Mouse (Mus musculus) CH12.LX (cell line): Measurements from ENCODE around the gene Cd8b1. TPM values are rescaled to one million over a fixed set of nuclear protein-coding genes. Genes with fewer than 3 reads are reported as not detected.
A peak's percentile ranks its signal among the peaks of the same experiment; 100 is the strongest.

Source experiments
- DNase-seq: peaks from one replicate; pipeline ENCODE4 v3.0.0-alpha.2; 2013; ENCODE audit errors: extremely low read depth
- H3K27ac ChIP-seq: 2 replicates; pipeline ENCODE4 v1.5.1; 2012; ENCODE audit warnings: low read depth, mild to moderate bottlenecking, control low read depth, moderate library complexity; ENCODE audit not compliant: insufficient read depth
- H3K27me3 ChIP-seq: replicated peaks from 2 replicates; pipeline ENCODE3; 2012; ENCODE audit warnings: inconsistent platforms
- H3K36me3 ChIP-seq, 2 experiments: replicated peaks in 1 of 2; 2 replicates each; pipeline versions ENCODE3 to v1.6.1; 2012; ENCODE audit warnings: inconsistent platforms in 1 of 2, low read length in 1 of 2, mild to moderate bottlenecking in 1 of 2, mixed read lengths in 1 of 2, moderate library complexity in 1 of 2; ENCODE audit not compliant: control insufficient read depth in 1 of 2, insufficient read depth in 1 of 2
- H3K4me1 ChIP-seq, 2 experiments: 2 replicates each; pipeline ENCODE4 v1.6.1; 2012; ENCODE audit warnings: inconsistent platforms in 1 of 2, moderate library complexity in 1 of 2; ENCODE audit not compliant: insufficient read depth in 2 of 2, control insufficient read depth in 1 of 2
- H3K4me2 ChIP-seq: 2 replicates; pipeline ENCODE4 v1.6.1; 2012; ENCODE audit warnings: low read depth, mild to moderate bottlenecking, control low read depth; ENCODE audit not compliant: poor library complexity, insufficient read depth, severe bottlenecking
- H3K4me3 ChIP-seq, 3 experiments: fragments of 150-350 bp in 1 of 3; sonication (generic) in 1 of 3; replicated peaks in 1 of 3; 2 replicates each; pipeline versions ENCODE3 to v1.5.1; 2011 to 2012; ENCODE audit warnings: low read depth in 2 of 3, low read length in 2 of 3, mild to moderate bottlenecking in 2 of 3, moderate library complexity in 2 of 3, control low read depth in 1 of 3, improper control_type of control experiment in 1 of 3, inconsistent platforms in 1 of 3, mixed read lengths in 1 of 3; ENCODE audit not compliant: poor library complexity in 1 of 3
- H3K79me2 ChIP-seq: replicated peaks from 2 replicates; pipeline ENCODE4 v1.6.1; 2012; ENCODE audit warnings: mild to moderate bottlenecking, moderate library complexity; ENCODE audit not compliant: control insufficient read depth, poor library complexity, insufficient read depth, severe bottlenecking; ENCODE audit errors: extremely low read depth
- H3K9ac ChIP-seq: 2 replicates; pipeline ENCODE4 v1.6.1; 2012; ENCODE audit warnings: low read depth, mild to moderate bottlenecking, control low read depth, moderate library complexity; ENCODE audit not compliant: insufficient read depth
- H3K9me3 ChIP-seq: replicated peaks from 2 replicates; pipeline ENCODE3; 2012; ENCODE audit warnings: low read length, inconsistent platforms, mixed read lengths
- CHD2 ChIP-seq: IDR thresholded peaks from 2 replicates; pipeline ENCODE4 v1.6.1; 2011; ENCODE audit warnings: low read length, improper control_type of control experiment
- CTCF ChIP-seq, 2 experiments: IDR thresholded peaks in 1 of 2; conservative IDR thresholded peaks in 1 of 2; 2 replicates each; pipeline ENCODE4 v1.5.1; 2011 to 2012; ENCODE audit warnings: low read depth in 2 of 2, low read length in 2 of 2, improper control_type of control experiment in 1 of 2, inconsistent platforms in 1 of 2, mild to moderate bottlenecking in 1 of 2, moderate library complexity in 1 of 2
- ELF1 ChIP-seq: IDR thresholded peaks from 2 replicates; pipeline ENCODE4 v1.6.1; 2014; ENCODE audit warnings: low read depth, mild to moderate bottlenecking, inconsistent platforms, low read length, improper control_type of control experiment
- EP300 ChIP-seq: IDR thresholded peaks from 2 replicates; pipeline ENCODE4 v1.6.1; 2011; ENCODE audit warnings: low read length, improper control_type of control experiment
- GABPA ChIP-seq: IDR thresholded peaks from 2 replicates; pipeline ENCODE4 v1.6.1; 2012; ENCODE audit warnings: low read depth, low read length, improper control_type of control experiment, inconsistent platforms; ENCODE audit not compliant: insufficient replicate concordance
- HCFC1 ChIP-seq: IDR thresholded peaks from 2 replicates; pipeline ENCODE4 v1.6.1; 2012; ENCODE audit warnings: low read depth, mild to moderate bottlenecking, inconsistent platforms, low read length, improper control_type of control experiment
- JUN ChIP-seq: IDR thresholded peaks from 2 replicates; pipeline ENCODE4 v1.6.1; 2011; ENCODE audit warnings: low read depth, mild to moderate bottlenecking, low read length, improper control_type of control experiment, moderate library complexity; ENCODE audit not compliant: insufficient read depth
- JUND ChIP-seq: conservative IDR thresholded peaks from 2 replicates; pipeline ENCODE4 v1.6.1; 2011; ENCODE audit warnings: low read depth, low read length, improper control_type of control experiment
- KAT2A ChIP-seq: IDR thresholded peaks from 2 replicates; pipeline ENCODE4 v1.6.1; 2012; ENCODE audit warnings: low read length, improper control_type of control experiment, inconsistent platforms; ENCODE audit not compliant: insufficient replicate concordance
- MAX ChIP-seq: IDR thresholded peaks from 2 replicates; pipeline ENCODE4 v1.6.1; 2011; ENCODE audit warnings: low read length, improper control_type of control experiment
- MAZ ChIP-seq: IDR thresholded peaks from 2 replicates; pipeline ENCODE4 v1.6.1; 2012; ENCODE audit warnings: low read depth, mild to moderate bottlenecking, inconsistent platforms, low read length, improper control_type of control experiment, moderate library complexity
- MEF2A ChIP-seq: IDR thresholded peaks from 2 replicates; pipeline ENCODE4 v1.6.1; 2014; ENCODE audit warnings: low read depth, mild to moderate bottlenecking, inconsistent platforms, low read length, improper control_type of control experiment, borderline replicate concordance
- MXI1 ChIP-seq: IDR thresholded peaks from 2 replicates; pipeline ENCODE4 v1.6.1; 2011; ENCODE audit warnings: mild to moderate bottlenecking, low read depth, low read length, improper control_type of control experiment
- MYC ChIP-seq: IDR thresholded peaks from 2 replicates; pipeline ENCODE4 v1.6.1; 2011; ENCODE audit warnings: low read depth, mild to moderate bottlenecking, improper control_type of control experiment, low read length
- PAX5 ChIP-seq: IDR thresholded peaks from 2 replicates; pipeline ENCODE4 v1.6.1; 2012; ENCODE audit warnings: low read length, inconsistent platforms, mixed read lengths
- POLR2AphosphoS2 ChIP-seq: IDR thresholded peaks from 2 replicates; pipeline ENCODE4 v1.6.1; 2011; ENCODE audit warnings: low read depth, low read length, improper control_type of control experiment
- RCOR1 ChIP-seq: conservative IDR thresholded peaks from 2 replicates; pipeline ENCODE4 v1.6.1; 2012; ENCODE audit warnings: low read depth, mild to moderate bottlenecking, inconsistent platforms, low read length, improper control_type of control experiment
- SIN3A ChIP-seq: IDR thresholded peaks from 2 replicates; pipeline ENCODE4 v1.6.1; 2012; ENCODE audit warnings: low read length, improper control_type of control experiment, inconsistent platforms
- SMC3 ChIP-seq: IDR thresholded peaks from 2 replicates; pipeline ENCODE4 v1.6.1; 2011; ENCODE audit warnings: low read depth, low read length, improper control_type of control experiment
- TCF12 ChIP-seq: IDR thresholded peaks from 2 replicates; pipeline ENCODE4 v1.6.1; 2014; ENCODE audit warnings: low read depth, mild to moderate bottlenecking, inconsistent platforms, low read length, improper control_type of control experiment
- USF1 ChIP-seq: IDR thresholded peaks from 2 replicates; pipeline ENCODE4 v1.6.1; 2014; ENCODE audit warnings: low read depth, mild to moderate bottlenecking, inconsistent platforms, low read length, improper control_type of control experiment
- ZC3H11A ChIP-seq: IDR thresholded peaks from 2 replicates; pipeline ENCODE4 v1.6.1; 2012; ENCODE audit warnings: low read depth, mild to moderate bottlenecking, inconsistent platforms, low read length, improper control_type of control experiment
- dilution Hi-C: fragments of 300-500 bp; cut with MboI; formaldehyde crosslinking; loops from 2 replicates; pipeline ENCODE4 v1.14.3; 2020; ENCODE audit warnings: low sequenced_read_pairs; ENCODE audit not compliant: extremely low pct_unique_long_range_greater_than_20kb, extremely low pct_ligation_motif_present
- in situ Hi-C: fragments of 300-500 bp; cut with MboI; formaldehyde crosslinking; loops from 3 replicates; pipeline ENCODE4 v1.14.3; 2019; ENCODE audit warnings: low sequenced_read_pairs, low pct_ligation_motif_present, low pct_unique_long_range_greater_than_20kb, mixed read lengths
- polyA plus RNA-seq: library from polyadenylated mRNA; unstranded; fragments of >175 nt; gene quantifications from 2 replicates; pipeline ENCODE4 v1.2.1, GENCODE M21; 2012; ENCODE audit warnings: low read depth; ENCODE audit not compliant: insufficient read length
- total RNA-seq, 2 experiments: library from RNA; depleted of rRNA; stranded (reverse); fragments of 300-350 nt in 1 of 2; fragments of >200 nt in 1 of 2; gene quantifications; 2 replicates each; pipeline ENCODE4 v1.2.3; 2012 to 2014

The Cd8b1 gene
- total and polyA plus RNA-seq, 3 experiments: 0.25 to 0.51 (median 0.30) TPM

DNA sequence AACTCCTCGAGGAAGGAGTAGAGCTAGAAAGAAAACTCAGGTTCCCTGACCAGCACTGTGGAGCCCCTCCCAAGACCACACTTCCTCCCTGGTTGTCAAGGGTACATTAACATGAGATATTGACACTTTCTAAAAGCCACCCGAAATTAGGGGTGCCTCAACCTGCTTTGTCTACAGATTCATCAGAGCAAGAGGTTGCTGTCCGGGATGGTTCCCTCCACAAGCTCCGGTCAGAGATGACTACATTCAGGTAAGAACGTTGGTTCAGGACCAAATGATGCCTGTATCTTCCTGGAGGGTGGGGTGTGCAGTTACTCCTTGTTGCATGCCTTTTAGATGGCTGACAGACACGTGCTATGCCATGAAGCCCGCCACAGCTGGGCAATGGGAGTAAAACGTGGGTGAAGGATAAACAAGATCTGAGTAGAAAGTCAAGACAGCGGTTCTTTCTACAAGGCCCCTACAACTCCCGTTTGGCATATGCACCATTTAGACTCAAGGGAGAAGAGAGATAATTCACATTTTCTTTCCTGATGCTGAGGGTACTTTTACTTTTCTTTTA, 30.4 kb downstream of the Cd8b1 start:
- no peak overlapping the region for H3K4me3 ChIP-seq
- no peak for TF ChIP-seq KAT2A
- no peak for TF ChIP-seq MYC
- no peak for TF ChIP-seq USF1
- TF ChIP-seq CHD2: no peak
- no peak for TF ChIP-seq TCF12
- no peak for TF ChIP-seq CTCF (conservative IDR thresholded peaks at IDR 0.05 in 1 of 2, IDR thresholded peaks at IDR 0.05 in 1 of 2; ENCODE audit: low read depth in 2 of 2, low read length in 2 of 2)
- TF ChIP-seq GABPA: no peak
- no peak for TF ChIP-seq MAZ
- TF ChIP-seq EP300: no peak
- no peak for TF ChIP-seq RCOR1
- H3K27me3 ChIP-seq: no peaks in the 10 kb centered on the region
- in situ Hi-C loops (no loop called here), dilution Hi-C loops (no loop called here)
- DNase-seq: no peak
- H3K36me3 ChIP-seq: no peaks in the 10 kb centered on the region
- peaks cover 0 to 13% of the 10 kb centered on the region in 2 experiments; a peak in 2 of 4 replicates for H3K4me1 ChIP-seq
- H3K9me3 ChIP-seq: peaks cover 1% of the 10 kb centered on the region
- H3K9ac ChIP-seq: no peak overlapping the region
- no peak overlapping the region for H3K27ac ChIP-seq
- H3K4me2 ChIP-seq: no peak overlapping the region
- no peaks in the 10 kb centered on the region for H3K79me2 ChIP-seq

DNA sequence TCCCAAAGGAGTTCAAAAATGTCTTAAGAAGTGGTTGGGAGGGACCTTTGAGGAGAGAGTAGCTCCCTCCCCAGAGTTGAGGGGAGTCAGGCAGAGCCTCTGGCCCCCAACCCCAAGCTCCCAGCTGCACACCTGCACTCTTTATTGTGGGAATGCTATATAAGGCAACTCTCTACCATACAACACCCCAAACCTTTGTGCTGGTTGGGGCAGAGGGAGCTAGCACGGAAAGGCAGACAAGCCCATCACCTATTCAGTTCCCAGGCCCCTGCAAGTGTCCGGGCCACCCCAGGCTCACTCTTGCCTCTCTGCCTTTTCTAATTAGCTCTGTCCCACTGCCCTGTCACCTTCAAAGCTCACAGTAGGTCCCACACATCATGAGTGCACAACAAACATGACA, 31.1 kb downstream of the Cd8b1 start:
- Histone ChIP-seq H3K9ac (no peak overlapping the region), H3K36me3 (no peaks in the 10 kb centered on the region), H3K9me3 (no peaks in the 10 kb centered on the region), H3K27me3 (no peaks in the 10 kb centered on the region), H3K79me2 (no peaks in the 10 kb centered on the region), H3K4me3 (no peak overlapping the region), H3K4me1 (peaks cover 0 to 13% of the 10 kb centered on the region in 2 experiments; a peak in 2 of 4 replicates), H3K27ac (no peak overlapping the region), H3K4me2 (no peak overlapping the region)
- no peak for TF ChIP-seq MXI1
- TF ChIP-seq MEF2A: no peak
- no peak for TF ChIP-seq MYC
- no peak for TF ChIP-seq CHD2
- TF ChIP-seq JUND: no peak
- TF ChIP-seq ZC3H11A: no peak
- no peak for TF ChIP-seq RCOR1
- in situ Hi-C loops (no loop called here), dilution Hi-C loops (no loop called here)
- no peak for DNase-seq

DNA sequence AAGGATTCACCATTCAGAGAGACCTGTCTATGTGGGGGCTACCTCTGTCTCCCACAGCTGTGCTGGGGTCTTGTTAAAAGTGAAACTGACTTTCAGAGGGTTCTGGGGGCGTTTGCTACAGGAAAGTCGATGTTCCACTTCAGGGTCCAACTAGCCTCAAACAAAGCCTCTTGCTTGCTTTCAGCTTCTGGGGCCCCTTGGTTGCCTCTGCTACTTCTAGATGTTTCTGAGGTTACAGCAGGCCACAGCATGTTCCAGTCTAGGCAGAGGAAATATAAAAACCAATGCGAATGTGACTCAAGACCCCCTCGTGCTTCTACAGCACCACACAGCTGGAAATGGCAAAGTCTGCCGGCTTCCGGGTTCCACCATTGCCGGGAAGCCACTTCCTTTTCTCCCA, 34.9 kb downstream of the Cd8b1 start:
- Histone ChIP-seq H3K27ac (no peak overlapping the region), H3K4me3 (no peak overlapping the region), H3K4me1 (peaks cover 4 to 20% of the 10 kb centered on the region in 2 experiments), H3K9ac (no peak overlapping the region), H3K27me3 (no peaks in the 10 kb centered on the region), H3K79me2 (no peaks in the 10 kb centered on the region), H3K4me2 (peak overlapping the region; percentile 11; the same call in 1 of the 2 replicates), H3K36me3 (no peaks in the 10 kb centered on the region), H3K9me3 (no peaks in the 10 kb centered on the region)
- in situ Hi-C loops (no loop called here), dilution Hi-C loops (no loop called here)
- DNase-seq: no peak
- no peak for TF ChIP-seq CTCF (conservative IDR thresholded peaks at IDR 0.05 in 1 of 2, IDR thresholded peaks at IDR 0.05 in 1 of 2; ENCODE audit: low read depth in 2 of 2, low read length in 2 of 2)
- no peak for TF ChIP-seq SMC3
- TF ChIP-seq JUN: no peak
- TF ChIP-seq MAX: no peak
- TF ChIP-seq POLR2AphosphoS2: no peak
- no peak for TF ChIP-seq HCFC1
- no peak for TF ChIP-seq ZC3H11A
- TF ChIP-seq SIN3A: no peak
- no peak for TF ChIP-seq USF1
- no peak for TF ChIP-seq TCF12
- TF ChIP-seq JUND: no peak
- no peak for TF ChIP-seq ELF1
- TF ChIP-seq GABPA: no peak
- no peak for TF ChIP-seq PAX5
